Mouse (Mus musculus) limb, embryonic 13.5 days (tissue): ENCODE measurements at regions not wholly inside any gene's neighbourhood (a gene's known extent, or its start where the extent isn't known, plus 50 kb on each side); places are given as distances from the start of the nearest gene placed in this dataset.

Experiments used
- ATAC-seq: fragments of 200-750 bp; cut with Nextera tagmentation; 2 replicates; pipeline ENCODE4 v1.8.0; 2017; ENCODE audit warnings: low read depth, moderate number of reproducible peaks, moderate TSS enrichment; ENCODE audit not compliant: low FRiP score
- H3K27ac ChIP-seq: fragments of 300-500 bp; sonication (generic); 2 replicates; pipeline ENCODE4 v1.5.1; 2015; ENCODE audit warnings: inconsistent platforms, mild to moderate bottlenecking, moderate library complexity
- H3K27me3 ChIP-seq: fragments of 300-500 bp; sonication (generic); 2 replicates; pipeline ENCODE4 v1.6.1; 2015; ENCODE audit warnings: mild to moderate bottlenecking, inconsistent platforms
- H3K36me3 ChIP-seq: fragments of 300-500 bp; sonication (generic); 2 replicates; pipeline ENCODE4 v1.6.1; 2015; ENCODE audit warnings: inconsistent platforms, mild to moderate bottlenecking, moderate library complexity
- H3K4me1 ChIP-seq: fragments of 300-500 bp; sonication (generic); 2 replicates; pipeline ENCODE4 v1.6.1; 2015; ENCODE audit warnings: inconsistent platforms
- H3K4me2 ChIP-seq: fragments of 300-500 bp; sonication (generic); replicated peaks from 2 replicates; pipeline ENCODE4 v1.6.1; 2015; ENCODE audit warnings: inconsistent platforms, mild to moderate bottlenecking, moderate library complexity
- H3K4me3 ChIP-seq: fragments of 300-500 bp; sonication (generic); 2 replicates; pipeline ENCODE4 v1.5.1; 2015; ENCODE audit warnings: moderate library complexity, mild to moderate bottlenecking, inconsistent platforms
- H3K9ac ChIP-seq: fragments of 300-500 bp; sonication (generic); 2 replicates; pipeline ENCODE4 v1.6.1; 2015; ENCODE audit warnings: mild to moderate bottlenecking, inconsistent platforms
- H3K9me3 ChIP-seq: fragments of 300-500 bp; sonication (generic); 2 replicates; pipeline ENCODE4 v1.6.1; 2016; ENCODE audit warnings: inconsistent platforms
- WGBS: fragments of 180-500 bp; shearing (Covaris S2); methylation state at CpG from one replicate; pipeline ENCODE4 v1.1.7; 2015; 5-methylcytosine and 5-hydroxymethylcytosine counted together

GRCm38 (mm10) chrX:99624515-99625179 is 153.6 kb upstream of the Pja1 start:
- Histone ChIP-seq H3K4me2 (no peak overlapping the region), H3K9me3 (no peaks in the 10 kb centered on the region), H3K4me1 (peaks cover 13% of the 10 kb centered on the region), H3K27me3 (peaks cover 74% of the 10 kb centered on the region), H3K36me3 (no peaks in the 10 kb centered on the region), H3K4me3 (no peak overlapping the region), H3K9ac (no peak overlapping the region), H3K27ac (peak overlapping the region; percentile 61; the same call in 1 of the 2 replicates)
- ATAC-seq, result peak; percentile 93
- WGBS, result 41% methylated on average over 5 of the region's 5 CpGs

- H3K4me1 ChIP-seq, result peaks cover 19% of the 10 kb centered on the region
- H3K9ac ChIP-seq, result no peak overlapping the region
- no peaks in the 10 kb centered on the region for H3K9me3 ChIP-seq
- ATAC-seq, result peak; percentile 76
- H3K27me3 ChIP-seq, result peaks cover 58% of the 10 kb centered on the region
- H3K4me2 ChIP-seq, result no peak overlapping the region
- H3K36me3 ChIP-seq, result no peaks in the 10 kb centered on the region
- H3K27ac ChIP-seq, result peak overlapping the region; percentile 39; the same call in 1 of the 2 replicates
- no peak overlapping the region for H3K4me3 ChIP-seq
- WGBS, result 42% methylated on average over 9 of the region's 9 CpGs
Measured at GRCm38 (mm10) chrX:99612130-99612759, 141.2 kb upstream of the Pja1 start.

- 79% methylated on average over 5 of the region's 5 CpGs for WGBS
- peaks cover 73% of the 10 kb centered on the region for H3K27me3 ChIP-seq
- H3K9me3 ChIP-seq, result no peaks in the 10 kb centered on the region
- H3K27ac ChIP-seq, result no peak overlapping the region
- H3K4me2 ChIP-seq, result no peak overlapping the region
- no peak overlapping the region for H3K4me3 ChIP-seq
- H3K4me1 ChIP-seq, result peaks cover 24% of the 10 kb centered on the region
- no peaks in the 10 kb centered on the region for H3K36me3 ChIP-seq
- H3K9ac ChIP-seq, result no peak overlapping the region
- no peak for ATAC-seq
Measured at GRCm38 (mm10) chrX:99610096-99610495, 139.0 kb upstream of the Pja1 start.

DNA sequence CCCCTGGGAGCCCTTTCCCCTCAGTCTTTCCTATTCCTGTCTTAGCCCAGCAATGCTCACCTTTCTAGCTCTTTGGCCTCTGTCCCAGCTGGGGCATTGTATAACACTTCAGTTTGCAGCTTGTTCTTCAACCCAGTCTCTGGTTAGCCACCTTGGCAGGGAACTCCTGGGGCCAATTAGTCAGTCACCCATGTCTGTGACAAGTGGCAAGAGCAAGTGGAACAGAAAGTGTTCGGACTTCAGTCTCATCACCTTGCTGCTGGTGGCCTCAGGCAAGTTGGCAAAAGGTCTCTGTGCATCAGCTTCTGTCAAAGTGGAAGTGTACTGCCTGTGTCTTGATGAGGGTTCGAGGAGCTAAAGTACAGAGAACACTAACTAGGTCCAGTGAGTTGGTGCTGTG is 138.5 kb upstream of the Pja1 start:
- 72% methylated on average over 2 of the region's 2 CpGs for WGBS
- H3K36me3 ChIP-seq, result no peaks in the 10 kb centered on the region
- H3K27ac ChIP-seq, result no peak overlapping the region
- no peaks in the 10 kb centered on the region for H3K9me3 ChIP-seq
- ATAC-seq, result no peak
- H3K4me2 ChIP-seq, result no peak overlapping the region
- H3K9ac ChIP-seq, result no peak overlapping the region
- H3K4me1 ChIP-seq, result peaks cover 26% of the 10 kb centered on the region
- peaks cover 73% of the 10 kb centered on the region for H3K27me3 ChIP-seq
- no peak overlapping the region for H3K4me3 ChIP-seq

- Histone ChIP-seq H3K4me2 (no peak overlapping the region), H3K4me1 (peaks cover 26% of the 10 kb centered on the region), H3K9ac (no peak overlapping the region), H3K36me3 (no peaks in the 10 kb centered on the region), H3K27ac (no peak overlapping the region), H3K27me3 (peaks cover 80% of the 10 kb centered on the region), H3K9me3 (no peaks in the 10 kb centered on the region), H3K4me3 (no peak overlapping the region)
- WGBS, result 38% methylated on average over 2 of the region's 2 CpGs
- ATAC-seq, result no peak
Measured at GRCm38 (mm10) chrX:99608284-99608692, 137.2 kb upstream of the Pja1 start.

DNA sequence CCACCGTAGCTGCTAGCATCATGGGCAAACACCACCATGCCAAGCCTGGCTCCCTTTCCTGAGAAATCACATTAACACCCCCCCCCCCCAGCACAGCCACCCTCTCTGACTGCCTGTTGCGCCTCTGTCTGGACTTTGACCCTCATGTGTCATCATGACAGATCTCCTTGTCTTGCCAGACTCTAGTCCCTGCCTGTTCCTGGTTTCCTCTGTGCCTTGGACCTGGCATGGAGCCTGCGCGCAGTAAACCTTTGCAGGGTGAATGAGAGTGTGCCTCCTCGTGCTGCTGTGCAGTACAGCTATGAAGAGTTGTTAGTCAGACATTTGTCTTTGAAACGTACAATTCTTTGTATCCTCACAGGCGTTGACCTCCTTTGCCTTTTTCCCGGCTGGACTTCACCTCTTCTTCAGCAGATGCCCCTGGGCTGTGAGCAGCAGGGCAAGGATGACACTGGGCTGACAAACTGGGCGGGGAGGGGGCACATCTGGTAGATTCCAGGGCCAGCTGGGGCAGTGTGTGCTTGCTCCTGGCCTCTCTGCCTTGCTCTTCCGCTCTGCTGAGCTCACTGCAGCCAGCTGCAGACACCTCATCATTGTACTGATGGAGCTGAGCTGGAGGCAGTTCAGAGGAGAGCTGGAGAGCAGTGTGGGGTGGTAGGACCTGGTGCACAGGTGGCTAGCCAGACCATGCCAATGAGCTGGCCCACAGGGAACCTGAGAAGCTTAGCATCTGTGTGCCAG is 134.2 kb upstream of the Pja1 start:
- Histone ChIP-seq H3K27ac (no peak overlapping the region; the same call in 1 of the 2 replicates), H3K4me2 (no peak overlapping the region), H3K36me3 (no peaks in the 10 kb centered on the region), H3K9ac (no peak overlapping the region), H3K4me3 (no peak overlapping the region), H3K27me3 (peaks cover 76% of the 10 kb centered on the region), H3K4me1 (peaks cover 12% of the 10 kb centered on the region; the same call in 1 of the 2 replicates), H3K9me3 (no peaks in the 10 kb centered on the region)
- 52% methylated on average over 10 of the region's 10 CpGs for WGBS
- no peak; the same call in 1 of the 2 replicates for ATAC-seq

- Histone ChIP-seq H3K9me3 (no peaks in the 10 kb centered on the region), H3K4me3 (no peak overlapping the region), H3K36me3 (no peaks in the 10 kb centered on the region), H3K4me2 (no peak overlapping the region), H3K9ac (no peak overlapping the region), H3K27ac (no peak overlapping the region), H3K4me1 (peaks cover 12% of the 10 kb centered on the region; the same call in 1 of the 2 replicates), H3K27me3 (peaks cover 72% of the 10 kb centered on the region)
- ATAC-seq, result no peak
- WGBS, result 75% methylated on average over 6 of the region's 6 CpGs
Measured at GRCm38 (mm10) chrX:99603714-99604113, 132.6 kb upstream of the Pja1 start.

- no peak for ATAC-seq
- peaks cover 8% of the 10 kb centered on the region; the same call in 1 of the 2 replicates for H3K4me1 ChIP-seq
- 89% methylated on average over 12 of the region's 12 CpGs for WGBS
- no peak overlapping the region for H3K4me3 ChIP-seq
- no peak overlapping the region for H3K27ac ChIP-seq
- peaks cover 69% of the 10 kb centered on the region for H3K27me3 ChIP-seq
- no peak overlapping the region for H3K9ac ChIP-seq
- no peaks in the 10 kb centered on the region for H3K9me3 ChIP-seq
- H3K4me2 ChIP-seq, result no peak overlapping the region
- H3K36me3 ChIP-seq, result no peaks in the 10 kb centered on the region
Measured at GRCm38 (mm10) chrX:99602268-99602885, 131.3 kb upstream of the Pja1 start.

DNA sequence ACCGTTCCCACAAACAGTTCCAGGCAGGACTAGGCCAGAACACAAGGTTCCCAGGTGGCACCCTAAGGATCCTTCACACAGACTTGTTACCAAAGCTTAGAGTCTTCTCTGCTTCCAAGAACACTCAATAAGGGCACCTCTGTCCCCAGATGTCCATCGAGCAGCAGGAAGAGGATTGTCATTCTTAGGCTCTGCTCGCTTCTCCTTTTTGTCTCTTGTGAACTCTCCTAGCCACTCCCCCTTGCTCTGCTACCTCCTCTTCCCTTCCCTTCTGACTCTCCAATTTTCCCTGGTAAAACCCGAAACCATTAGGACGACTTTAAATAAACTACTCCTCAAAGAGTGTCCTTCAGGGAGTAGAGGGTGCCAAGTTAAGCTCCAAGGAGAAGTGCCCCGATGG is 124.4 kb upstream of the Pja1 start:
- peaks cover 70% of the 10 kb centered on the region for H3K27me3 ChIP-seq
- ATAC-seq, result no peak
- H3K27ac ChIP-seq, result no peak overlapping the region
- H3K36me3 ChIP-seq, result no peaks in the 10 kb centered on the region
- no peak overlapping the region for H3K4me2 ChIP-seq
- no peak overlapping the region for H3K4me3 ChIP-seq
- WGBS, result 75% methylated on average over 6 of the region's 6 CpGs
- H3K9ac ChIP-seq, result no peak overlapping the region
- H3K9me3 ChIP-seq, result no peaks in the 10 kb centered on the region
- 0 out of 2 replicates have a peak, but pooled peaks cover 4% of the 10 kb centered on the region for H3K4me1 ChIP-seq

DNA sequence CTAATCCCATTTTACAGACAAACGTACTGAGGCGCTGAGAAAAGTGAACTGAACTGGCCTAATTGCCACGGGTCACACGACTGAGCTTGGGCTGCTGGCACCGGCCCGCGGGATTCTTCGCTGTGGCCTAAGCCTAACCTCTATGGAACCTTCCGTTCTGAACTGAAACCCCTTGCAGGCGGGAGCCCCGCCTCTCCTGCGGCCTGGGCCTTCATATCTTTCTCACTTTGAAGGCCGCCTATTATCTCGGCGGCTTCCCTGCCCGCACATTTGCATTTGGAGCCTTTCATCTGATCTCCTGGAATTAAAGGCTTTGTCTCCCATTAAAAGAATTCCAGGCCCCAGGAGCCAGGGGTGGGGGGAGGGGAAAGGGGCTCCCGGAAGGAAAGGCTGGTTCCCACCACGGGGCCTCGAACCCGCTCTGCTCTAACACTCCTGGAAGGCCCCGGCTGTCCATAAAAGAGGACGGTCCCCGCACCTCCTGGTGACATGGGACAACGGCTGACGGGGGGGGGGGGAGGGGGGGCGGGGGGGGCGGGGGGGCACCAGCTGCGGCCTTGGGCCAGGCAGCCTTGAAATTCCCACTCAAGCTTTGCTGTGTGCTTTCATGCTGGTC is 122.9 kb upstream of the Pja1 start:
- Histone ChIP-seq H3K27me3 (peaks cover 74% of the 10 kb centered on the region), H3K4me2 (no peak overlapping the region), H3K9ac (no peak overlapping the region), H3K4me3 (no peak overlapping the region), H3K9me3 (no peaks in the 10 kb centered on the region), H3K36me3 (no peaks in the 10 kb centered on the region), H3K4me1 (0 out of 2 replicates have a peak, but pooled peaks cover 4% of the 10 kb centered on the region), H3K27ac (no peak overlapping the region)
- 17% methylated on average over 20 of the region's 28 CpGs for WGBS
- no peak for ATAC-seq

DNA sequence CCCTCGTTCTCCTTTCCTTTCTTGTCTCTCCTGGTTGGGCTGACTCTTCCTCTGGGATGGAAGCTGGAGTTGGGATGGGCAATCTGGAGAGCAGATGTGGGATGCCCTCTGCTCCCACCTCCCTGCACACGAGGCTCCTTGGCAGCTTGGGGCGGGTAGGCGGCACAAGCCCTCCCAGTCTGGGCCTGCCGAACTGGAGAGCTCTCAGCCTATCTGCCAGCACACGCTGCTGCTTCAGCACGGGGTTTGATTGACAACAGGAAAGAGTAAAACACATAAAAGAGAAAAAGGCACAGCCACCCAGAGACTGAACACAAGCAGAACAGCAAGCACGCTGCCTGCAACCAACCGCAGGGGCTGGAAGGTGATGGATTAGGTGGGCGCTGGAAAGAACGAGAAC is 121.9 kb upstream of the Pja1 start:
- 43% methylated on average over 11 of the region's 11 CpGs for WGBS
- H3K9me3 ChIP-seq, result no peaks in the 10 kb centered on the region
- no peaks in the 10 kb centered on the region for H3K36me3 ChIP-seq
- ATAC-seq, result no peak
- H3K4me2 ChIP-seq, result no peak overlapping the region
- no peak overlapping the region for H3K27ac ChIP-seq
- no peak overlapping the region for H3K4me3 ChIP-seq
- H3K27me3 ChIP-seq, result peaks cover 73% of the 10 kb centered on the region
- H3K9ac ChIP-seq, result no peak overlapping the region
- H3K4me1 ChIP-seq, result 0 out of 2 replicates have a peak, but pooled peaks cover 4% of the 10 kb centered on the region
